Mouse (Mus musculus): ENCODE data around the gene Efhc1. TPM values are rescaled to one million over a fixed set of nuclear protein-coding genes. Genes with fewer than 3 reads are reported as not detected.

The Efhc1 gene
- polyA plus RNA-seq, 1 experiment from 2014 or later: 0.39 TPM

DNA sequence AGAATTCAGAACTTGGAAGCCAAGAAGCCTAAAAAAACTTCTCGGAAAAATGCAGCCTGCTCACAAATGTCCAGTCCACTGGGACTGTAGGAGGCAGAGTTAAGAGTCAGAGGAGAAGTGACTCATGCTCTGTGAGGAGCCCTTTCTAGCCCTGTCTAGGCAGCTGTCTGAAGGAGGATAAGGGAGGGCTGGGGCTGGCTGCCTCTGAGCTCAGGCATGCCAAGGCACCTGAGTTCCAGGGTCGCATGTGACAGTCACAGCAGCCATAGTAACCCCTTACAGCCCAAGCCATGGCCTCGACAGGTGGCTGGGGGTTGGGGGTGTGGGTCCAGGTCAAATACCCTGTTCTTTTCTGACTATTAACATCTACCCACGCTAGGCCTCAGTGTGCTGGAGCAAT lies 57.5 kb downstream of the Efhc1 start:
- no peaks in the 10 kb centered on the region for H3K27me3 ChIP-seq (ENCODE audit: control insufficient read depth, insufficient read depth, low read depth, low read length)
- H3K9ac ChIP-seq (ENCODE audit: low read depth, low read length): no peak overlapping the region
- H3K4me3 ChIP-seq (ENCODE audit: low read depth, low read length): no peak overlapping the region
- 45% methylated on average over 4 of the region's 4 CpGs for WGBS (ENCODE audit: insufficient replicate concordance)
- no peak overlapping the region for H3K27ac ChIP-seq (ENCODE audit: low read length)
- ATAC-seq (ENCODE audit: low read depth): no peak
- no peaks in the 10 kb centered on the region for H3K36me3 ChIP-seq (ENCODE audit: control insufficient read depth, insufficient read depth)
- no peaks in the 10 kb centered on the region for H3K9me3 ChIP-seq (replicated peaks; ENCODE audit: control insufficient read depth, low read length)
- H3K4me2 ChIP-seq (ENCODE audit: low read depth, low read length): no peak overlapping the region
- no peaks in the 10 kb centered on the region for H3K4me1 ChIP-seq (ENCODE audit: control insufficient read depth, low read depth, low read length)

DNA sequence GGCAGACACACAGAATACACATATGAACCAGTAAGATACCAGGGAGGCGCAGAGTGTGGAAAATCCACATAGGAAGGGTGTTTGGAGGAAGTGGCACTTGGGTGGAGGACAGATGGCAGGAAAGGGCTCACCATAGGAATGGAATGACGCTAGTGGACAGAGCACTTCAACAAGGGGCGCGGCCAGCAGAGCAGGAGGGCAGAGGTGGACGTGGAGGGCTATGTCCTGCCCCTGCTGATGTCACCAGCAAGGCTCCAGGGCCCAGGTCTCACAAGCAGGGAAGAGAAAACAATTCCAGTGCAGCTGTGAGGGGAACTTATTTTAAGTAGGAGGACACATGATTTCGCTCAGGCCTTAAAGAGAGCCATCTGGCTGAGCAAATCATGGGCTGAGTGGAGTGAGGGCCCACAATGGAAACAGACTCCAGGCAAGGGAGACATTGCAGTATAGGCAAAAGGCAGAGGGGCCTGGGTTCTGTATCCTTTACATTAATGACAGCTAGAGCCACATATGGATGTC lies 58.9 kb downstream of the Efhc1 start:
- no peak overlapping the region for H3K4me3 ChIP-seq (ENCODE audit: low read depth, low read length)
- H3K27ac ChIP-seq (ENCODE audit: low read length): no peak overlapping the region
- no peaks in the 10 kb centered on the region for H3K9me3 ChIP-seq (replicated peaks; ENCODE audit: control insufficient read depth, low read length)
- H3K4me1 ChIP-seq (ENCODE audit: control insufficient read depth, low read depth, low read length): no peaks in the 10 kb centered on the region
- ATAC-seq (ENCODE audit: low read depth): no peak
- H3K27me3 ChIP-seq (ENCODE audit: control insufficient read depth, insufficient read depth, low read depth, low read length): no peaks in the 10 kb centered on the region
- H3K36me3 ChIP-seq (ENCODE audit: control insufficient read depth, insufficient read depth): no peaks in the 10 kb centered on the region
- H3K9ac ChIP-seq (ENCODE audit: low read depth, low read length): no peak overlapping the region
- WGBS (ENCODE audit: insufficient replicate concordance): 61% methylated on average over 6 of the region's 6 CpGs
- H3K4me2 ChIP-seq (ENCODE audit: low read depth, low read length): no peak overlapping the region

DNA sequence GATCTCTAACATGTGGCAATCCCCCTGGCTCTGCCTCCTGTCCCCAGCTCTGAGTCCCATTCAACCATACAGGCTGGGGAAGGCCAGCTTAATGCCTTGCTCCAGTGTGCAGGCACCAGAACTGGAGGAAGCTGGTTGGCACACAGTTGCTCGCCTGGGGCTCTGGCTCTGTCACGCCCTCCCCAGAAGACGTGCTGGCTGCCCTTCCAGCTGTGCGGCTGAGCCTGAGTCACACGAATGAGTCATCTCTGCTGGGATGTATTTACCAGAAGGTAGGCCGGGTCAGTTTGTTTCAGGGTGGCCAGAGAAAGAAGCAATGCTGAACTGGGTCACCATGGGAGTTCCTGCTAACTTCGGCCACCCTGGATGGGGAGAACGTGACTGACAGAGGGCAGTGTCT lies 63.0 kb downstream of the Efhc1 start:
- H3K4me2 ChIP-seq (ENCODE audit: low read depth, low read length): no peak overlapping the region
- ATAC-seq (ENCODE audit: low read depth): no peak
- H3K9ac ChIP-seq (ENCODE audit: low read depth, low read length): no peak overlapping the region
- WGBS (ENCODE audit: insufficient replicate concordance): 37% methylated on average over 8 of the region's 8 CpGs
- no peaks in the 10 kb centered on the region for H3K4me1 ChIP-seq (ENCODE audit: control insufficient read depth, low read depth, low read length)
- H3K27me3 ChIP-seq (ENCODE audit: control insufficient read depth, insufficient read depth, low read depth, low read length): no peaks in the 10 kb centered on the region
- H3K27ac ChIP-seq (ENCODE audit: low read length): no peak overlapping the region
- no peaks in the 10 kb centered on the region for H3K36me3 ChIP-seq (ENCODE audit: control insufficient read depth, insufficient read depth)
- H3K9me3 ChIP-seq (replicated peaks; ENCODE audit: control insufficient read depth, low read length): no peaks in the 10 kb centered on the region
- H3K4me3 ChIP-seq (ENCODE audit: low read depth, low read length): no peak overlapping the region

DNA sequence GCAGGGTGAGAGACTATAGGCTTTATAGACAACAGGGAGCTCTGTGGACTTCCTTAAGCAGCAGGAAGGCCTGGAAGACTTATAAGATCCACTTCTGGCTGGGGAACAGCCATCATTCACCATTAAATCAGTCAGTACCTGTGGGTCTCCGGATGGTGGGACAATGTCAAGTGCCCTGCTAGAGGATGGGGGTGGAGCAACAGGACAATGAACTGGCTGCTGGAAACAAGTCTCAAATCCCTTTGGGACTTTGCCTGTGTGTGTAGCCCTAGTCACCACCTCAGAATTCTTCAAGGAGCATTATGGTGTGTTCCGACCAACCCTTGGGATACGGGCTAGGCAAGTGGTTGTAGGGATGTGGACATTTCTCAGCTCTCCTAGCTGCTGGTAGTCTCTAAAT lies 71.7 kb downstream of the Efhc1 start:
- H3K4me3 ChIP-seq (ENCODE audit: low read depth, low read length): no peak overlapping the region
- 74% methylated on average over 3 of the region's 3 CpGs for WGBS (ENCODE audit: insufficient replicate concordance)

DNA sequence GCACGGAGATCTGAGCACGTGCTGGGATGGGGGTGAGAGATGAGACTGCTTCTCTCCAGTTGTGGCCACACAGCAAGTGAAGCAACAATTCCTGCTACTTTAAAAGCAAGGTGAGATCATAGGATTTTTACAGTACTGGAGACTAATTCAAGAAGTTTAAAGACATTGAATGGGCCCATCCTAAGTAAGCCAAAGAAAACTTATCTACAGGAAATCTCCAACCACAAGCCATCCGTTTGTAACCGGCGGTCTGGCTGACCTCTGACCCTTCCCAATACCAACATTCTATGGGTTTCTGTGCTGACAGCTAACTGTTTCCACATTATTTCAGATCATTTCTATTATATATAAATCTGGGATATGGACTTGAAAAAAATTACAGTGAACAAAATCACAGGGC lies 73.8 kb downstream of the Efhc1 start:
- no peak for ATAC-seq (ENCODE audit: low read depth)
- Histone ChIP-seq H3K9ac (ENCODE audit: low read depth, low read length) (no peak overlapping the region), H3K4me3 (ENCODE audit: low read depth, low read length) (no peak overlapping the region), H3K4me1 (ENCODE audit: control insufficient read depth, low read depth, low read length) (no peaks in the 10 kb centered on the region), H3K9me3 (replicated peaks; ENCODE audit: control insufficient read depth, low read length) (no peaks in the 10 kb centered on the region), H3K27me3 (ENCODE audit: control insufficient read depth, insufficient read depth, low read depth, low read length) (no peaks in the 10 kb centered on the region), H3K4me2 (ENCODE audit: low read depth, low read length) (no peak overlapping the region), H3K27ac (ENCODE audit: low read length) (no peak overlapping the region), H3K36me3 (ENCODE audit: control insufficient read depth, insufficient read depth) (no peaks in the 10 kb centered on the region)
- WGBS (ENCODE audit: insufficient replicate concordance): 13% methylated on average over 5 of the region's 5 CpGs

More for the DNA sequence above, 71.7 kb downstream of the Efhc1 start:
- Histone ChIP-seq H3K9ac (ENCODE audit: low read depth, low read length) (no peak overlapping the region), H3K9me3 (replicated peaks; ENCODE audit: control insufficient read depth, low read length) (no peaks in the 10 kb centered on the region), H3K36me3 (ENCODE audit: control insufficient read depth, insufficient read depth) (no peaks in the 10 kb centered on the region), H3K4me1 (ENCODE audit: control insufficient read depth, low read depth, low read length) (no peaks in the 10 kb centered on the region), H3K4me2 (ENCODE audit: low read depth, low read length) (no peak overlapping the region), H3K27me3 (ENCODE audit: control insufficient read depth, insufficient read depth, low read depth, low read length) (no peaks in the 10 kb centered on the region), H3K27ac (ENCODE audit: low read length) (no peak overlapping the region)
- no peak for ATAC-seq (ENCODE audit: low read depth)

DNA sequence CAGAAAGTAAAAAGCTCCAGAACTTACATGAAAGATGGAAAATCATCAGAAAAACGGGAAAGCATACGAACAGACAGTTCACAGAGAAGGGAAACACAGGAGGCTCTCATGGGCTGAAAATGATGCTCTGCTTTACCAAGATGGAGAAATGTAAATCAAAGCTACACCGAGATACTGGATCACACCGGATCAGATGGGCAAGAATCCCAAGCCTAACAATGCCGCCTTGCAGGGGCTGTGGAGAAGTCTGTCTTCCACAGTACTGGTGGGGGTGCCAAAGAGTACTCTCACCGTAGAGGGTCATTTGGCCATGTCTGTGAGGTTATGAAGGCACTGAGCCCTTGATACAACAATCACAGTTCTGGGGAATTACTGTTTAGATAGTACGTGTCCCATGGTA lies 75.1 kb downstream of the Efhc1 start:
- no peak for ATAC-seq (ENCODE audit: low read depth)
- no peaks in the 10 kb centered on the region for H3K36me3 ChIP-seq (ENCODE audit: control insufficient read depth, insufficient read depth)
- 72% methylated on average over 7 of the region's 7 CpGs for WGBS (ENCODE audit: insufficient replicate concordance)
- no peaks in the 10 kb centered on the region for H3K27me3 ChIP-seq (ENCODE audit: control insufficient read depth, insufficient read depth, low read depth, low read length)
- H3K4me2 ChIP-seq (ENCODE audit: low read depth, low read length): no peak overlapping the region
- H3K4me1 ChIP-seq (ENCODE audit: control insufficient read depth, low read depth, low read length): no peaks in the 10 kb centered on the region
- no peak overlapping the region for H3K27ac ChIP-seq (ENCODE audit: low read length)
- no peaks in the 10 kb centered on the region for H3K9me3 ChIP-seq (replicated peaks; ENCODE audit: control insufficient read depth, low read length)
- no peak overlapping the region for H3K9ac ChIP-seq (ENCODE audit: low read depth, low read length)
- H3K4me3 ChIP-seq (ENCODE audit: low read depth, low read length): no peak overlapping the region

DNA sequence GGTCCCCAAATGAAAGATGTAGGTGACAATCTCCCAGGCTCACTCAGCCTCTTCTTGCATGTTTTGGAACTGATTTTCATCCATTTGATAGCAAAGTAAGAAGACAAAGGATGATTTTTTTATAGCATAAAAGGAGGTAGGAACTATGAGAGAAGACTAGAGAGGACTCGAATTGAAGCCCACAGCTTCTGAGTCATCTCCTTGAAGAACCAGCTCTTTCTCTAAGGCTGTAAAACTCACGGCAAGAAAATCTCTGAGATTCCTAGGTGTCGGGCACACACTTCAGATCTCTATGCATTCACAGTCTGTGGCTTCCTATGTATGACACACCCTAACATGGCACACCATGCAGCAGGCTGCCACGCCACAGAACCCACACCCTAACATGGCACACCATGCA lies 77.6 kb downstream of the Efhc1 start:
- Histone ChIP-seq H3K27me3 (ENCODE audit: control insufficient read depth, insufficient read depth, low read depth, low read length) (no peaks in the 10 kb centered on the region), H3K27ac (ENCODE audit: low read length) (no peak overlapping the region), H3K9me3 (replicated peaks; ENCODE audit: control insufficient read depth, low read length) (no peaks in the 10 kb centered on the region), H3K4me3 (ENCODE audit: low read depth, low read length) (no peak overlapping the region), H3K9ac (ENCODE audit: low read depth, low read length) (no peak overlapping the region), H3K4me1 (ENCODE audit: control insufficient read depth, low read depth, low read length) (no peaks in the 10 kb centered on the region), H3K36me3 (ENCODE audit: control insufficient read depth, insufficient read depth) (no peaks in the 10 kb centered on the region), H3K4me2 (ENCODE audit: low read depth, low read length) (no peak overlapping the region)
- no peak for ATAC-seq (ENCODE audit: low read depth)
- WGBS (ENCODE audit: insufficient replicate concordance): 60% methylated on average over 4 of the region's 4 CpGs

DNA sequence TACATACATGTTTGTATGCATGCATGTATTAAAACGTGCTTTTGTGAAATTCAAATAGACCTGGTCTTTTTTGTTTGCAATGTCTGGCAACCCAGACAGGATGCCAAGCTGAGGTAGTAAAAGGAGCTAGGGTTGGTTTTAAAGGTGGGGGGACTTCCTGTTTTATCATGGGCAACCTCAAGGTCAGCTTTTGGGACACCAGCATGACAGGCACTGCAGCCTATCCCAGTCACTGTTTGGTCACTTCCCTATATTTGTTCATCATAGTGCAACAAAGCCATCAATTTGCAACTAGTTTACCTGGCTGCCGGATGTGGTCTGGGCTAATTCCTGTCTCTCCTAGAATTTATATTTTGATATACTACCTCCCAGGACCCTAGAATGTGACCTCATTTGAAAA lies 80.2 kb downstream of the Efhc1 start:
- no peak overlapping the region for H3K27ac ChIP-seq (ENCODE audit: low read length)
- H3K9me3 ChIP-seq (replicated peaks; ENCODE audit: control insufficient read depth, low read length): no peaks in the 10 kb centered on the region
- H3K4me2 ChIP-seq (ENCODE audit: low read depth, low read length): no peak overlapping the region
- H3K27me3 ChIP-seq (ENCODE audit: control insufficient read depth, insufficient read depth, low read depth, low read length): no peaks in the 10 kb centered on the region
- H3K4me3 ChIP-seq (ENCODE audit: low read depth, low read length): no peak overlapping the region
- H3K9ac ChIP-seq (ENCODE audit: low read depth, low read length): no peak overlapping the region
- WGBS (ENCODE audit: insufficient replicate concordance): 61% methylated on average over 2 of the region's 2 CpGs
- ATAC-seq (ENCODE audit: low read depth): no peak
- no peaks in the 10 kb centered on the region for H3K36me3 ChIP-seq (ENCODE audit: control insufficient read depth, insufficient read depth)
- no peaks in the 10 kb centered on the region for H3K4me1 ChIP-seq (ENCODE audit: control insufficient read depth, low read depth, low read length)

DNA sequence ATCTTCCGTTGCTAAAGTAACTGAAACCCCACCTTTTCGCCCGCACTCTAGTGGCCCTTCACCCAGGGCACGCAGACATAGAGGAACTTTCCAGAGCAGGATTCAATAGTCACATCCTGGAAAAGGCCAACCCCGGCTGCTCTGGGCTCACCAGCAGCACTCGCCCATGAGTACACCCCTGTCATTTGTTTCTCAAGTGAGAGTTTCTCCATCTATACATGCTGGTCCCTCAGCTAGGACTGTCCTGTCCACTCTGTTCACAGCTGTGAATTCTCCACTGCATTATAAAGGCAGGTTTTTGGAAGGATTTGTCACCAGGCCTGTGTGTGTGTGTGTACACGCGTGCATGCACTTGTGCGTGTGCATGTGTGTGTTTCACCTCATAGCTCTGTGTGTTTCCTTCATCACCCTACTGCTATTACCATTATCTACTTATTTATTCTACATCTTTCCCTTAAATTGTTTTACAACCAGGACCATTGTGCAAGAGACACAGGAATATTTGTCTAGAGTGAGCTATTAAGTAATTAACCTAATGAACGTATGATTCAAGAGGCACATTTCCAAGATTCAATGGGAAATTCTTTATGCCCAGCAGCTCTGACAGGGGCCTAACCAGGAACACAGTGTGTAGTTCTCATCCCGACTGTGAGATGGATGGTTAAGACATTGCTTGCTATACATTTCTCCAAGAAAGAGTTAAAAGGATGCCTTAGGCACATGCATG lies 81.8 kb downstream of the Efhc1 start:
- H3K9me3 ChIP-seq (replicated peaks; ENCODE audit: control insufficient read depth, low read length): no peaks in the 10 kb centered on the region
- no peaks in the 10 kb centered on the region for H3K4me1 ChIP-seq (ENCODE audit: control insufficient read depth, low read depth, low read length)
- H3K4me3 ChIP-seq (ENCODE audit: low read depth, low read length): no peak overlapping the region
- H3K9ac ChIP-seq (ENCODE audit: low read depth, low read length): no peak overlapping the region
- ATAC-seq (ENCODE audit: low read depth): no peak
- WGBS (ENCODE audit: insufficient replicate concordance): 75% methylated on average over 11 of the region's 11 CpGs
- no peak overlapping the region for H3K4me2 ChIP-seq (ENCODE audit: low read depth, low read length)
- no peak overlapping the region for H3K27ac ChIP-seq (ENCODE audit: low read length)
- no peaks in the 10 kb centered on the region for H3K36me3 ChIP-seq (ENCODE audit: control insufficient read depth, insufficient read depth)
- H3K27me3 ChIP-seq (ENCODE audit: control insufficient read depth, insufficient read depth, low read depth, low read length): no peaks in the 10 kb centered on the region
